Mouse (Mus musculus) CH12.LX (cell line): Measurements from ENCODE around the gene Rsph10b.

Experiments
- CTCF ChIP-seq, 2 experiments: IDR thresholded peaks in 1 of 2; conservative IDR thresholded peaks in 1 of 2; 2 replicates each; pipeline ENCODE4 v1.5.1; 2011 to 2012; ENCODE audit warnings: low read depth in 2 of 2, low read length in 2 of 2, improper control_type of control experiment in 1 of 2, inconsistent platforms in 1 of 2, mild to moderate bottlenecking in 1 of 2, moderate library complexity in 1 of 2
- JUND ChIP-seq: conservative IDR thresholded peaks from 2 replicates; pipeline ENCODE4 v1.6.1; 2011; ENCODE audit warnings: low read depth, low read length, improper control_type of control experiment
- MAZ ChIP-seq: IDR thresholded peaks from 2 replicates; pipeline ENCODE4 v1.6.1; 2012; ENCODE audit warnings: low read depth, mild to moderate bottlenecking, inconsistent platforms, low read length, improper control_type of control experiment, moderate library complexity
- NRF1 ChIP-seq: IDR thresholded peaks from 2 replicates; pipeline ENCODE4 v1.6.1; 2014; ENCODE audit warnings: low read depth, mild to moderate bottlenecking, inconsistent platforms, low read length, improper control_type of control experiment, moderate library complexity
- RAD21 ChIP-seq: IDR thresholded peaks from 2 replicates; pipeline ENCODE4 v1.6.1; 2011; ENCODE audit warnings: low read depth, mild to moderate bottlenecking, low read length, improper control_type of control experiment, moderate library complexity
- SIN3A ChIP-seq: IDR thresholded peaks from 2 replicates; pipeline ENCODE4 v1.6.1; 2012; ENCODE audit warnings: low read length, improper control_type of control experiment, inconsistent platforms
- ZC3H11A ChIP-seq: IDR thresholded peaks from 2 replicates; pipeline ENCODE4 v1.6.1; 2012; ENCODE audit warnings: low read depth, mild to moderate bottlenecking, inconsistent platforms, low read length, improper control_type of control experiment

DNA sequence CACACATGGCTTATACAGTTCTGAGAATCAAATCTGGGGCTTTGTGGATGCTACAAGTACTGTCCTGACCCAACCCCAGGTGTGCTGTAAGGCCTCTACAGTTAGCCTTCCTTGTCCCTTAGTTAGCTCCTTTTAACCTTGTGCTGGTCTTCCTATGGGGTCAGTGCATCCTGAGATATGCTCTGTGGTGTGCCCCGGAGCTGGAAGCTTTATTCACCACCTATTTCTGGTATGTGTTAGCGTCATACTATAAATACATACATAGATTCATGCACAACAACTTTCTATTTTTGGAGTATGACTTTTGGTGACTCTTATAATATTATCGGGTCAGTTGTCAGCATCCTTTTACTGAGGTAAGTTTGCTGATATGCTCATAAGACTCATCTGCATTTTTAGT, 47.6 kb upstream of the Rsph10b start:
- no peak for TF ChIP-seq ZC3H11A
- no peak for TF ChIP-seq CTCF (conservative IDR thresholded peaks at IDR 0.05 in 1 of 2, IDR thresholded peaks at IDR 0.05 in 1 of 2; ENCODE audit: low read depth in 2 of 2, low read length in 2 of 2)
- TF ChIP-seq JUND: no peak
- no peak for TF ChIP-seq MAZ
- TF ChIP-seq RAD21: no peak
- TF ChIP-seq NRF1: no peak
- TF ChIP-seq SIN3A: no peak
